Mouse (Mus musculus) E14TG2a.4 (cell line): ENCODE measurements at regions not wholly inside any gene's neighbourhood (a gene's known extent, or its start where the extent isn't known, plus 50 kb on each side); places are given as distances from the start of the nearest gene placed in this dataset.
A peak's percentile ranks its signal among the peaks of the same experiment; 100 is the strongest.

Experiments used
- CTCF ChIP-seq: conservative IDR thresholded peaks from 2 replicates; pipeline ENCODE4 v1.5.1; 2014; ENCODE audit warnings: low read length
- NANOG ChIP-seq: IDR thresholded peaks from 2 replicates; pipeline ENCODE4 v1.6.1; 2014; ENCODE audit warnings: borderline replicate concordance, low read length, mixed read lengths
- POU5F1 ChIP-seq: IDR thresholded peaks from 2 replicates; pipeline ENCODE4 v1.6.1; 2014; ENCODE audit warnings: low read length, borderline replicate concordance

DNA sequence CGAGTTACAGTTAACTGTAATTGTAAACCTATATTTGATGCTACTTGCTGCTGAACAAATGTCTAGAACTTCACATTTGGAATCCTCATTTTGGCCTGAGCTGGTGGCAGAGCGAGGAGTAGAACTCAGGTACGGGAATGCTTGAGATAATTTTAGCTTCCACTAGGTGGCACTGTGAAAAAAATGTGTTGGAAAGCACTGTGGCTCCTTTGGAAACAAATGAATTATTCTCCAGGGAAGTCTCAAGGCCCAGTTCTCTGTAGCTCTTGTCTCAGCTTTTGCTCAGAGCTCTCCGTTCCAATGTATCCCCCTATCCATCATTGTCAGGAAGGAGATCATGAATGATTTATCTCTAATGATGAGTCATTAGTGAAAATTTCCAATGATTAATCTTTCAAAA lies 114.7 kb upstream of the Kcna4 start:
- peak; percentile 38 for TF ChIP-seq CTCF
- no peak for TF ChIP-seq POU5F1
- TF ChIP-seq NANOG: no peak
